Mouse (Mus musculus) right cerebral cortex, adult 18-20 months (tissue): ENCODE data around the gene AF067061.
"Not testable (repeated sequence)": the region's sequence is repeated elsewhere in the genome, so short reads cannot be mapped to it uniquely, and the experiment has no call there.

Source experiments
- DNase-seq: peaks from one replicate; pipeline ENCODE4 v3.0.0; 2022; ENCODE audit warnings: mixed read lengths

AF067061 gene

DNA sequence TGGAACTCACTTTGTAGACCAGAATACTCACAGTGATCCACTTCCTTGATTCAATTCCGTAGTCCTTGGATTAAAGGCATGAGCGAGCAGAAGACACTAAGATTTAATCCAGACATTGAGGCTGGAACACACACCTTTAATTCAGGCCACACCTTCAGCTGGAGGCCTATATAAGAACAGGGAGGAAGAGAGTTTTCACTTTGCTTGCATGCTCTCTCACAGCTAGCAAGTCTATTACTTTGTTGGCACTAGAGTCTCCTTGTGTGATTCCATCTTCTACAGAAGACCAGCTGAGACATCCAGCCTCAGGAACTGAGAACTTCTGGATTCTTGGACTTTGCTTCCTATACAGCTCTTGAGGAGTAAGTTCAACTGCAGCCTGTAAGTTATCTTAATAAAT is at the start of gene AF067061:
AF067061 (plus strand) TSS at position 245 of the 400 bp plus-strand sequence.
- DNase-seq: not testable (repeated sequence)

DNA sequence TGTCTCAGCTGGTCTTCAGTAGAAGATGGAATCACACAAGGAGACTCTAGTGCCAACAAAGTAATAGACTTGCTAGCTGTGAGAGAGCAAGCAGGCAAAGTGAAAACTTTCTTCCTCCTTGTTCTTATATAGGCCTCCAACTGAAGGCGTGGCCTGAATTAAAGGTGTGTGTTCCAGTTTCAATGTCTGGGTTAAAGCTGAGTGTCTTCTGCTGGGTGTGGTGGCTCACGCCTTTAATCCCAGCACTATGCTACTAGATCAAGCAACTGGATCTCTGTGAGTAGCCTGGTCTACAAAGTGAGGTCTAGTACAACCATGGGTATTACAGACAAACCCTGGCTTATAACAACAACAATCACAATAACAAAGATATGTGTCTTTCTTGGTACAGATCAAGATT is 47.1 kb upstream of the AF067061 start, which contains the start of gene Gm21762:
Gm21762 (minus strand) TSS at position 101 of the 400 bp plus-strand sequence.
- DNase-seq: not testable (repeated sequence)

DNA sequence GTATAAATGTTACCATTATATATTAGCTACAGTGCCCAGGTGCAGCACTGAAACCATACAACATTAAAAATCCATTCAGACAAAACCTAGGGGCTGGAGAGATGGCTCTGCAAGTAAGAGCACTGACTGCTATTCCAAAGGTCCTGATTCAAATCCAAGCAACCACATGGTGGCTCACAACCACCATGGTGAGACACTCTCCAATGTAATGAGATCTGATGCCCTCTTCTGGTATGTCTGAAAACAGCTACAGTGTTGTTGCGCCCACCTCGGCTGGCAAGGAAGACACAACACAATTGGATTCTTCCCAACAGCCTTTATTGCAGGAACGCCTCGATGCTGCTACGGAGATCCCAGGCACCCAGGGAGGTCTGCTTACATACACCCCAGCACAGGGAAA is 42.0 kb upstream of the AF067061 start:
- not testable (repeated sequence) for DNase-seq

DNA sequence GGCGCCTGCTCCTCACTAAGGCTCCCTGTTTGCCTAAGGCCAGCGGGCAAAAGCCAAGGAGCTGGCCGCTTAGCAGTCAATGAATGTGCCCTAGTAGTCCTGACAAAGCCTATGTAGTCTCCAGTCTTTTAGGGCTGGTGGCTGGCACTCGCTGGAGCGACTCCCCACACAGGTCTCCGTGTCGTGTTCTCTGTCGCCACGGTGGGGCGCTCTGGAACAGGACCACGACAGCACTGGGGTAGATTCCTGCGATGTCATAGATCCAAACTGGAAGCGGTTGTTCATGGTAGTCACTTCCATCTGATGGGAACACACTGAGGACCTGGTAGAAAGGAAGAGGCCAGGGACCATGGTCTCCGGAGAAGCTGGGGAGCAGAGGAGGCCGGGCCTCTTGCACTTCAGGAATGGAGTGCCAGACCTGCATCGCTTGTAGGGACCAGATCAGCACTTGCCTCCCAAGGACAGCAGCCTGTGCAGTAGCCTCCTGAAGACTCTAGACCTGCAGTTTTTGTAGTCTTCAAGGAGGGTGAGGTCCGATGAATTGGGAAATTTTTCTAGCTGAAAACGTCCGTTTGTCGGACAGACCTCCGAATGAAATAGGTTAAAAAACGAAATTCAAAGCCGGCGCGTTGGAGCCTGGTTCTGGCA is 39.8 kb upstream of the AF067061 start:
- DNase-seq: not testable (repeated sequence)

DNA sequence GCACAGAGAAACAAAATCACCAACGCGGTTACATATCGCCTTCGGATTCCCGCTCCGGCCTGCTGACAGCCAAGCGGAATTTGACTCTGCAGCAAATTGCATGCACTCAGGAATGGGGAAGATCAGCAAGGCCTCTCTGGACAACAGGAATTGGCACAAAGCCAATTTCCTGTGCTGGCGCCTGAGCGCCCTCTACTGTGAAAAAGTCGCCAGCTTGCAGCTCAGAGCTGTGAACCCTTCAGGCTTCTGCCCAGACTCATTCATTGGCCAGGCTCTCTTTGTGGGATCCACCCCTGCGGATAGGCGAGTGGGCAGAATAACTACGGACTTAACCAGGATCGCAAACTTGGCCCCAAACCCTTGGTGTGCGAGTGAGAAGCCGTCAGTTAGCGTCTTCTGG is 31.1 kb upstream of the AF067061 start:
- not testable (repeated sequence) for DNase-seq

DNA sequence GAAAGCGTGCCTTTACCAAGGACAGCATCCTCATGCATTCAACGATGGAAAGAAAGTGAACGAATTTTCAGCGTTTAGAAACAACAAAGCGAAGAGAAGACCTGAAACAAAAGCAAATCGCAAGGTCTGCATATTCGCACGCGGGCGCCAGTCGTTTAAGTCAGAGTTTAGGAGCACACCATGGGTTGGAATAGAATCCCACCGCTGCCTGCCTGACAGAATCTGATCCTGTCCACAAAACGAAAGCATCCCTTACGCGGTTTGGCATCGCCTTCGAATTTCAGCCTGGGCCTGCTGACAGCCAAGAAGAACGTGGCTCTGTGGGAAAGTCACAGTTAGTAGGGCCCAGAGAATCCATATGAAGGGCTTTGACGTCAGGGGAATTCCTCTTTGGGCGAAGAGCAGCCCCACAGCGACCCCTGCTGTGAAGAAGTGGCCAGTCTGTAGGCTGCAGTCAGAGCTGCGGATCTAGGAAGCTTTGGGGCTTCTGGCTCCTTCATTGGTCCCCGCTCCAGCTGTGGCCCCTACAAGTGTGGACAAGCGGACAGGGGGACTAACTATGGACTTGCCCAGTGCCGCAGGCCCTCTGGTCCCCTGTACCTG is 30.4 kb upstream of the AF067061 start:
- DNase-seq: not testable (repeated sequence)

DNA sequence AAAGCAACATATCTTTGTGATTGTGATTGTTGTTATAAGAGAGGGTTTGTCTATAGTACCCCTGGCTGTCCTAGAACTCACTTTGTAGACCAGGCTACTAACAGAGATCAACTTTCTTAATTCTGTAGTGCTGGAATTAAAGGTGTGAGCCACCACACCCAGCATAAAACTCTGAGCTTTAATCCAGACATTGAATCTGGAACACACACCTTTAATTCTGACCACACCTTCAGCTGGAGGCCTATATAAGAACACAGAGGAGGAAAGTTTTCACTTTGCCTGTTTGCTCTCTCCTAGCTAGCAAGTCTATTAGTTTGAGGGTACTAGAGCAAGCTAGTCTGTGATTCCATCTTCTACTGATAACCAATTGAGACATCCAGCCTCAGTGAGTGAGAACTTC is 24.1 kb upstream of the AF067061 start, which contains the start of gene Gm21731:
Gm21731 (plus strand) TSS at position 301 of the 400 bp plus-strand sequence.
- not testable (repeated sequence) for DNase-seq

DNA sequence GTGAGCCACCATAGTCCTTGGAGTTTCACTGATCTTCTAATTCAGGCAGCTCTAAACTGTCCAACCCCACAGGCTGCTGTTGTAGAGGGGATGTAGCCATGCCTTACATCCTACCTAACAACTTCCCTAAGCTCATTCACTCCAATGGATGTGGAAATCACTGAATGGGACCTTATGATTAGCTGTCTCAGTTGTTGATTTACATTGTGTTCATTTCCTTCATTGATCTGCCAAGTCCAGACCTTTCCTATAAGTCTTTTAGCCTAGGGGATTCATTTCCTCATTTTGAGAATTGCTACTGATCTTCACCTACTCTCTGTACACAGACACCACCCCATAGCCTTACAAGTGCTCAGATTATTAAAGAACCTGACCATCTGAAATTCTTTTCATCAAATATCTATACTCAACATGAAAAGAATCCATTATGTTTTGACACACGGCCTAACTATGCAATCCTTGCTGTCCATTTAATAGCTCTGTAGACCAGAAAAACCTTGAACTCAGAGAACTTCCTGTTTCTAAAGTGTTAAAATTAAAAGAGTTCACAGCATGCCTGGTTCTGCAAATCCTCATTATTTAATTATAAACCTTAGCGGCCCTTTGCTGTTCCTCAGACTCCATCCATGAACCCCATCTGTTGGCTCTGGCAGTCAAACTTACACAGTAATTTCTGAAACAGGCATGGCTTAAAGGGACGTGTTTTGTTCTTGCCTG is 11.5 kb upstream of the AF067061 start:
- DNase-seq: not testable (repeated sequence)

DNA sequence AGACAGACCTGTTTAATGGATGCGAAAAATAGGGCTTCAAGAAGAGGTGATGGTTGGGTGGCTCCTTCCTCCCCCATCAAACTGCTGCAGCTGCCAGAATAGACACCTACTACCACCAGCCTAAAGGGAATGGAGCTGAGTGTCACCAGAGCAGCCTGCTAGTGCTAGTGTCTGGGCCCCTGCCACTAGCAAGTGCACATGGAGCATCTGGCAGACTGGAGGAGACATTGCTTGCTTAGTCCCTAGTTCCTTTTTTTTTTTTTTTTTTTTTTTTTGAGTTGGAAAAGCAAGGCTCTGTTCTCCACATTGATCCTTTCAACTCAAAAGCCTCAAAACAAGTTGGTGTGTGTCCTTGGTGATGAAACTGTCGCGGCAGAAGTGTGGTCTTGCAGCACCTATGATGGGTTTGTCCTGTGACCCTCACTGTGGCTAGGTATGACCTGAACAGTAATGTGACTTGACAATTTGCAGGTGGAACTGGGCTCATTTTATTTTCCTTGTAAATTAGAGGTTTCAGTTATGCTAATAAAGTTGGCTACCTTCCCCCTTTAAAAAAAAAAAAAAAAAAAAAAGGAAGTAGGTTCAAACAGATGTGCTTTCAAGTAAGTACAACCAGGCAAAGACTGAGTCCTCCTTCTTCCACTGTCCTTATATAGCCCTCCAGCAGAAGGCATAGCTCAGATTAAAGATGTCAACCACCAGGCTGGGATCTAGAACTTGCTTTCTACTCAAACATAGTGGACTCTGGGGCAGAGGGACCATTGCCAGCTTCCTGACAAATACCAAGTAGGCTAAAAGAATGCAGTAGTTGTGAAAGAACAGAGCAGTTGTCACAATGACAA is 3.9 kb upstream of the AF067061 start:
- DNase-seq: not testable (repeated sequence)

DNA sequence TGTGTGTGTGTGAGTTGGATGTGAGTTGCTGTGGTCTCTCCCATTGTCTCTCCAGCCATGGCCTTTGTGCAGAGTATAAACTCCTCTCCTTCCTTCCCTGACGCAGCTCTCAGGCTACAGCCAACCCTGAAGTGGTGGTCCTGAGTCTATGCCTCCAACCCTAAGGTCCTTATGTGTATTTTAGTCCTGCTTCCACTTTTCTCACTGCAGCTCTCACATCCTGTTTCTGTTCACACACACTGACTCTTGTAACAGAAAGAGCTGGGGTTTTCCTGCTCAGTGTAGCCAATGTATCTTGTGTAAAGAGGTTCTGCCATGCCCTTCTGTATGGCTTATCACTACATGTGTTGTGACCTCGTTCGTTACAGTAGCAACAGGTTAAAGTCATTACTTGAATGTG is 3.2 kb upstream of the AF067061 start:
- not testable (repeated sequence) for DNase-seq

DNA sequence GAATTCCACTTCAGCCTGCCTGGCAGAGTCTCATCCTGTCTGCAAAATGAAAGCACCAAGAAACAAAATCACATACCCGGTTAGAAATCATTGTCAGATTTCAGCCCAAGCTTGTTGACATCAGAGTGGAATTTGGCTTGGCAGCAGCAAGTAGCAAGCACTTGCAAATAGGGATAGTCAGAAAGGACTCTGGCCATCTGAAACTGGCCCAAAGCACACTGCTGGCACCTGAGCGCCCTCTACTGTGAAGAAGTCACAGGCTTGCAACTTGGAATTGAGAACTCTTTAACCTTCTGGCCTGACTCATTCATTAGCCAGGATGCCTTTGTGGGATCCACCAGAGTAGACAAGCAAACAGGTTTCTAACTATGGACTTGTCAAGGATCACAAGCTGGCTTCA is 14.9 kb downstream of the AF067061 start:
- DNase-seq: not testable (repeated sequence)

DNA sequence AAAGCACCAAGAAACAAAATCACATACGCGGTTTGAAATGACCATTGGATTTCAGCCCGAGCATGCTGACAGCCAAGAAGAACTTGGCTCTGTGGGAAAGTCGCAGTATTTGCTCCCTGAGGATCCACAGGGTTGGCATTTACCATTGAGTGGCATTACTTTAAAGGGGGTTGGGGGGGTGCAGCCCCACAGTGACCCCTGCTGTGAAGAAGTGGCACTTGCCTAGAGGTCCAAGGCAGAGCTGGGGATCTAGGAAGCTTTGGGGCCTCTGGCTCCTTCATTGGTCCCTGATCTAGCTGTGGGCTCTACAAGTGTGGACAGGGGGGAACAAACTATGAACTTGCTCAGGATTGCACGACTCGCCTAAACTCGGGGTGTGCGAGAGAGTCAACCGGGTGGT is 15.9 kb downstream of the AF067061 start:
- no peak for DNase-seq

DNA sequence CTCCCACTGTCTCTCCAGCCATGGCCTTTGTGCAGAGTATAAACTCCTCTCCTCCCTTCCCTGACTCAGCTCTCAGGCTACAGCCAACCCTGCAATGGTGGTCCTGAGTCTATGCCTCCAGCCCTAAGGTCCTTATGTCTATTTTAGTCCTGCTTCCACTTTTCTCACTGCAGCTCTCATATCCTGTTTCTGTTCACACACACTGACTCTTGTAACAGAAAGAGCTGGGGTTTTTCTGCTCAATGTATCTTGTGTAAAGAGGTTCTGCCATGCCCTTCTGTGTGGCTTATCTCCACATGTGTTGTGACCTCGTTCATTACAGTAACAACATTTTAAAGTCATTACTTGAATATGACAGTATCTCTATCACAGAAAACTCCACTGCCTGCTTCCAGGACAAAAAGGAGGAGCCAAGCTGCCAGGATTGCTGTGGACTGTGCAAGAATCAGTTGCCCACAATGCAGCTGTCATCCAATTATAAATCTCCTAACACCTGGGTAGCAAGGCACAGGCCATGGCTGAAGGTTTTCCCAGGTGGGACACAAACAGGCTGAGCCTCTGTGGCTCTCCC is 36.5 kb downstream of the AF067061 start:
- DNase-seq: no peak

DNA sequence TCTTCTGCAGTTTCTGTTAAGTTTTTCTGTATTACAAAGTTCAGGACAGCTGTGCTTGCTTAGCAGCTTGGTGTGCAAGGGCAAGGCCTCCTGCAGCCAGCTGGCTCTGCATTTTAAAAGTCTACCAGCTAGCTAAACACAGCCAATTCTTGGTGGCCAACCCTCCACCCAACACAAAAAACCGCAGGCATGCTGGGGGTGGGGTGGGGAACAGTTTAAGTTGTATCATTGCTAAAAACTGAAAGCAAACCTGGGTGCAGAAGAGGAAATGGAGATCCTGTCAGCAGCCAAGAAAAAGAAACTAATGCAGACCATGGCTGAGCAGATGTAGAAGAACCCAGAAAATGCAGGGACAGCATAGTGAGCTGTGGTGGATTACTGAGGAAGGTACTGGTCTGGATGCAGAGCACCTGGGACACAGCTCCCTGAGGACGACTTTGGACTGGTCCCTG is 37.1 kb downstream of the AF067061 start, which contains the start of gene BC147527:
BC147527 (plus strand) TSS at position 402 of the 452 bp plus-strand sequence.
- DNase-seq: no peak

DNA sequence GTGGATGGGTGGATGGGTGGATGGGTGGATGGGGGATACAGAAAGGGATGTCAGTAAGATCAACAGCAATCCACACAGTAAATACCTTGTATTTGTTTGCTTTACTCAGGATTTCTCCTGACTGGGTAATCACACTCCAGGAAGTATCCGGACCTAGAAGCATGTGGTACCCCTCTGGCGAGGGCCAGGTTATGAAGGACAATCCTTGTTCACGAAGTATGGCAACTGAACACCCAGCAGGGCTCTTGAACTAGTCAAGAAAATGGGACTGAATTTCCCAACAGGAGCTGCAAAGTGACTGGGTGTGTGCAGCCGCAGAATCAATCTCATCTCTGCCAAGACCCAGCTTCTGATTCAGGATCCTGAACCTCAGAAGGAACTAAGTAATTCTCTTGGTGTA is 37.9 kb downstream of the AF067061 start:
- DNase-seq: no peak

DNA sequence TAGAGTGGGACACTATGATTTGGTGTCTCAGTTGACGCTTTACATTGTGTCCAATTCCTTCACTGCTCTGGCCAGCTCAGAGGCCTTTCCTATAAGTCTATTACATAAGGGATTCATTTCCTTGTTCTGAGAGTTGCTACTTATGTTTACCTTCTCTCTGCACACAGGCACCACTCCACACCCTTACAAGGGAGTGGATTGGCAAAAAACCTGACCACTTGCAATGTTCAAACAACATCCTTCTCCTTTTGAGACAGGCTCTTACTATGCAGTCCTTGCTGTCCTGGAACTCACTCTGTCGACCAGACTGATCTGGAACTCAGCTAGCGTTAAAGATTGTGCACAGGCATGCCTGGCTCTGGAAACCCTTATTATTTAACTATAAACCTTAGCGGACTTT is 47.8 kb downstream of the AF067061 start:
- no peak for DNase-seq

DNA sequence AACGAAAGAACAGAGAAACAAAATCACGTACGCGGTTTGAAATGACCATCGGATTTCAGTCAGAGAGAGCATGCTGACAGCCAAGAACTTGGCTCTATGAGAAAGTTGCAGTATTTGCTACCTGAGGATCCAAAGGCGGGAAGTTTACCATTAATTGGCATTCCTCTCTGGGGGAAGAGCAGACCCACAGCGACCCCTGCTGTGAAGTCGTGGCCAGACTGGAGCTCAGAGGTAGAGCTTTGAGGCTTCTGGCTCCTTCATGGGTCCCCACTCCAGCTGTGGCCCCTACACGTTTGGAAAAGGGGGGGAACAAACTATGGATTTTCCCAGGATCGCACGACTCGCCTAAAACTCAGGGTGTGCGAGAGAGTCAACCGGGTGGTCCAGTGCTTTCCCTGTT is 50.7 kb downstream of the AF067061 start:
- no peak for DNase-seq
